In the genomic region with DNA sequence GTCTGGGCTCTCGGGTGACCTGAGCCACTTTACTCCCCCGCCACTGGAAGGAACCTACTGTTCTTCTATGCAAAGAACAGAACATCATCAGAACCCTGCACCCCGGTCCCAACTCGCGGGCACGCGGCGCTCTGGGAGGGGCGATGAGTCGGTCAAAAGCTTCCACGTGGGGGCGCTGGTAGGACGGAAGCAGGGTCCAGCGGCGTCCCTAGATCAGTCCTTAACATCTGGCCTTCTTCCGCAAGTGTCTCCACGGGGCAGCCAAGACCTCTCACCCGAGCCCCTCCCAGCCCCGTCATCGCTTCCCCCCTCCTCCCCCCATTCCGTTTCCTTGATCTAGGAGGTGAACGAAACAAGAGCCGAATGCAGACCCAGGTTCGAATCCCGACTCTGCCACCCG, we compare ENCODE assay signal across 8 mouse cellular contexts. TPM values are rescaled to one million over a fixed set of nuclear protein-coding genes. Genes with fewer than 3 reads are reported as not detected.
DNase-seq lines count a peak whose midpoint lies in the region; ATAC-seq and TF ChIP-seq lines count a peak whose summit lies in the region.

No protein-coding gene starts in this region.

- peak overlapping the region; percentile 77 to 89 for H3K4me3 ChIP-seq in ES-E14 (ENCODE audit: insufficient read depth in 1 of 2, low read depth in 1 of 2, low read length in 2 of 2, poor library complexity in 1 of 2, severe bottlenecking in 1 of 2)
- peak overlapping the region; percentile 54 for H3K4me3 ChIP-seq in forebrain, embryonic 16.5 days (replicated peaks; ENCODE audit: low read length)

- peak; percentile 39; the same call in 1 of the 2 replicates for ATAC-seq in forebrain, embryonic 16.5 days

- intact Hi-C loops in heart, postnatal 25 days (cut with DNase I), result loop anchor here (2.0 to 5.0 kb wide), 4 partner anchors 34 to 262 kb away; a partner anchor contains a TSS

- in situ Hi-C loops in ES-E14 (cut with MboI; ENCODE audit: low sequenced_read_pairs in 2 of 2, unreplicated experiment in 2 of 2), result loop anchor here in 1 of 2 experiments (10.0 kb wide), 1 partner anchor 266 kb away; no protein-coding TSS in a partner anchor

- peaks cover 0 to 18% of the 10 kb centered on the region in 2 experiments; a peak in 2 of 4 replicates for H3K4me1 ChIP-seq in ES-E14 (ENCODE audit: control insufficient read depth in 2 of 2, insufficient read depth in 2 of 2, low read length in 2 of 2, poor library complexity in 1 of 2)
- peaks cover 11% of the 10 kb centered on the region for H3K4me1 ChIP-seq in forebrain, embryonic 16.5 days (replicated peaks; ENCODE audit: control insufficient read depth, insufficient read depth, low read length)

- H3K36me3 ChIP-seq in ES-E14 (ENCODE audit: control insufficient read depth, insufficient read depth, low read length, poor library complexity, severe bottlenecking), result no peaks in the 10 kb centered on the region
- H3K36me3 ChIP-seq in forebrain, embryonic 16.5 days (ENCODE audit: control insufficient read depth, insufficient read depth), result no peaks in the 10 kb centered on the region

- peak overlapping the region; percentile 84 for H3K9ac ChIP-seq in ES-E14 (ENCODE audit: insufficient read depth, low read depth, low read length, poor library complexity, severe bottlenecking)
- H3K9ac ChIP-seq in forebrain, embryonic 16.5 days (replicated peaks; ENCODE audit: low read depth, low read length), result peak overlapping the region; percentile 74

- H3K27me3 ChIP-seq in forebrain, embryonic 16.5 days (replicated peaks; ENCODE audit: control insufficient read depth, insufficient read depth, low read length), result no peaks in the 10 kb centered on the region

- H3K4me2 ChIP-seq in forebrain, embryonic 16.5 days (ENCODE audit: low read length), result peak overlapping the region; percentile 92

- peak; percentile 38 for DNase-seq in ES-E14 (ENCODE audit: low read depth, low spot score)
- DNase-seq in cerebellum, adult 18-20 months, result peak; percentile 53 to 61
- peak; percentile 77 for DNase-seq in heart, postnatal 25 days (ENCODE audit: low spot score)
- peak; percentile 25 for DNase-seq in layer of hippocampus, adult 9-10 months (ENCODE audit: low spot score)
- DNase-seq in lung, postnatal 10 days, result peak; percentile 94
- DNase-seq in ovary, postnatal 10 days (ENCODE audit: low spot score), result peak; percentile 73
- peak; percentile 50 to 77 for DNase-seq in thymus, postnatal 10 days (ENCODE audit: low spot score in 2 of 2)

- H3K9me3 ChIP-seq in ES-E14 (ENCODE audit: control insufficient read depth, insufficient read depth, low read depth, low read length), result no peaks in the 10 kb centered on the region
- no peaks in the 10 kb centered on the region for H3K9me3 ChIP-seq in forebrain, embryonic 16.5 days (ENCODE audit: control insufficient read depth, low read length)

- under 1% methylated on average over 26 of the region's 26 CpGs for WGBS in forebrain, embryonic 16.5 days

- H3K27ac ChIP-seq in ES-E14 (ENCODE audit: insufficient read depth, low read depth, low read length, poor library complexity, severe bottlenecking), result peak overlapping the region; percentile 62
- H3K27ac ChIP-seq in forebrain, embryonic 16.5 days (ENCODE audit: low read length), result no peak overlapping the region

TF ChIP-seq in ES-E14, 5 proteins besides CTCF, POLR2A, EP300 and RAD21:
- no peak for TF ChIP-seq HCFC1 (IDR thresholded peaks at IDR 0.05; ENCODE audit: borderline replicate concordance, insufficient read depth, low read length)
- no peak for TF ChIP-seq MAFK (IDR thresholded peaks at IDR 0.05; ENCODE audit: insufficient read depth, low read depth, low read length)

RNA-seq across cellular contexts. Expression of a gene that starts 2.8 kb away (rescaled TPM):
- 0.18 and 0.53 TPM in 2 replicates for total RNA-seq in ES-E14 (2012; rRNA removed)
- polyA plus RNA-seq in forebrain, embryonic 16.5 days (2015; fragmentation: Nextera tagmentation; extraction: Ambion mirVana), result 0.20 and 0.23 TPM in 2 replicates
- total RNA-seq in heart, postnatal 25 days (2021), result not detected

RNA-seq across cellular contexts. Expression of a gene that starts 51.6 kb away (rescaled TPM):
- 108 and 118 TPM in 2 replicates for total RNA-seq in ES-E14 (2012; rRNA removed)
- polyA plus RNA-seq in forebrain, embryonic 16.5 days (2015; fragmentation: Nextera tagmentation; extraction: Ambion mirVana), result 73.6 and 87.9 TPM in 2 replicates
- 10 to 100 TPM; 26.9 to 28.5 TPM for total RNA-seq in heart, postnatal 25 days (2021)

Comparison
In these comparisons a context has a peak if more than half of its experiments do, and no peak if none do; other contexts are left out.
1. DNase-seq: peak in every context shown above with its lines; median percentile 94 in lung, postnatal 10 days; 77 in heart, postnatal 25 days; 73 in ovary, postnatal 10 days; 64 in thymus, postnatal 10 days; 57 in cerebellum, adult 18-20 months; 38 in ES-E14; 25 in layer of hippocampus, adult 9-10 months.